Mouse (Mus musculus) heart, postnatal 10 days (tissue): ENCODE results near the gene Anks6. TPM values are rescaled to one million over a fixed set of nuclear protein-coding genes. Genes with fewer than 3 reads are reported as not detected.

Source experiments
- DNase-seq, 2 experiments: peaks; one replicate each; pipeline ENCODE4 v3.0.0; 2021
- intact Hi-C: fragments of 180-260 bp; cut with DNase I; formaldehyde crosslinking; loops from one replicate; pipeline ENCODE4 v1.15.1; 2025
- total RNA-seq, 2 experiments: library from RNA; stranded (reverse); gene quantifications; 2 replicates each; pipeline ENCODE4 v1.2.3; 2021

Gene Anks6
- total RNA-seq, 2 experiments from 2014 or later = 5.0 to 6.5 TPM

GRCm38 (mm10) chr4:46991016-46991958 is 65.9 kb downstream of the Anks6 start, which contains the start of gene Gabbr2:
TSS of gene Gabbr2 (minus strand) at chr4:46991873.
- intact Hi-C loops = no loop called here
- no peak for DNase-seq

GRCm38 (mm10) chr4:46990281-46991015 is 66.8 kb downstream of the Anks6 start:
- peak in 1 of 2 experiments; percentile 25 for DNase-seq
- intact Hi-C loops = no loop called here

- DNase-seq = peak in 1 of 2 experiments; percentile 26
- intact Hi-C loops = no loop called here
These were observed 67.4 kb downstream of the Anks6 start for GRCm38 (mm10) chr4:46989842-46990241.

GRCm38 (mm10) chr4:46988824-46989223 is 68.4 kb downstream of the Anks6 start:
- DNase-seq = no peak
- intact Hi-C loops = no loop called here

GRCm38 (mm10) chr4:46988257-46988656 is 69.0 kb downstream of the Anks6 start:
- no peak for DNase-seq
- intact Hi-C loops = no loop called here

- intact Hi-C loops = no loop called here
- no peak for DNase-seq
These were observed 69.4 kb downstream of the Anks6 start for GRCm38 (mm10) chr4:46987809-46988208.

- intact Hi-C loops = no loop called here
- DNase-seq = no peak
These were observed 71.2 kb downstream of the Anks6 start for GRCm38 (mm10) chr4:46986054-46986453.

GRCm38 (mm10) chr4:46982912-46983311 is 74.3 kb downstream of the Anks6 start:
- intact Hi-C loops = no loop called here
- DNase-seq = no peak

- intact Hi-C loops = no loop called here
- no peak for DNase-seq
These were observed 75.1 kb downstream of the Anks6 start for GRCm38 (mm10) chr4:46982094-46982493.

GRCm38 (mm10) chr4:46978371-46978770 is 78.9 kb downstream of the Anks6 start:
- intact Hi-C loops = no loop called here
- DNase-seq = no peak

- intact Hi-C loops = no loop called here
These were observed 80.1 kb downstream of the Anks6 start for GRCm38 (mm10) chr4:46977161-46977560.

GRCm38 (mm10) chr4:46976671-46977071 is 80.6 kb downstream of the Anks6 start:
- DNase-seq = no peak
- intact Hi-C loops = no loop called here

More at GRCm38 (mm10) chr4:46977161-46977560, 80.1 kb downstream of the Anks6 start:
- DNase-seq = no peak

GRCm38 (mm10) chr4:46973322-46973721 is 83.9 kb downstream of the Anks6 start:
- no peak for DNase-seq
- intact Hi-C loops = no loop called here

- intact Hi-C loops = no loop called here
- no peak for DNase-seq
These were observed 89.2 kb downstream of the Anks6 start for GRCm38 (mm10) chr4:46967981-46968380.

- DNase-seq = no peak
- intact Hi-C loops = no loop called here
These were observed 90.7 kb downstream of the Anks6 start for GRCm38 (mm10) chr4:46966551-46966950.

Other genes starting within 250 kb of the Anks6 start
- gene Gabbr2, start 65.6 kb downstream of the Anks6 start, total RNA-seq = under 1 TPM; 0.05 to 0.31 TPM
- under 1 TPM; 0.62 to 0.96 TPM for gene Galnt12, start 34.5 kb upstream of the Anks6 start, total RNA-seq
- 100 to 1,000 TPM; 315 to 324 TPM for gene Col15a1, start 150.7 kb upstream of the Anks6 start, total RNA-seq